Mouse (Mus musculus) midbrain, embryonic 10.5 days (tissue): ENCODE measurements around the gene Rftn2. TPM values are rescaled to one million over a fixed set of nuclear protein-coding genes. Genes with fewer than 3 reads are reported as not detected.

Source experiments
- DNase-seq: peaks from one replicate; pipeline ENCODE4 v3.0.0-alpha.2; 2017; ENCODE audit warnings: low spot score
- H3K27ac ChIP-seq: fragments of 300-500 bp; sonication (generic); replicated peaks from 2 replicates; pipeline ENCODE4 v1.5.1; 2016; ENCODE audit warnings: mild to moderate bottlenecking
- H3K27me3 ChIP-seq: fragments of 300-500 bp; sonication (generic); 2 replicates; pipeline ENCODE4 v1.6.1; 2016; ENCODE audit warnings: low read depth, mild to moderate bottlenecking; ENCODE audit not compliant: poor library complexity, severe bottlenecking
- H3K36me3 ChIP-seq: fragments of 300-500 bp; sonication (generic); 2 replicates; pipeline ENCODE4 v1.6.1; 2016; ENCODE audit warnings: mild to moderate bottlenecking, moderate library complexity
- H3K4me1 ChIP-seq: fragments of 300-500 bp; sonication (generic); 2 replicates; pipeline ENCODE4 v1.6.1; 2016
- H3K4me3 ChIP-seq: fragments of 300-500 bp; sonication (generic); 2 replicates; pipeline ENCODE4 v1.5.1; 2016; ENCODE audit warnings: mild to moderate bottlenecking, moderate library complexity
- H3K9me3 ChIP-seq: fragments of 300-500 bp; sonication (generic); replicated peaks from 2 replicates; pipeline ENCODE4 v1.6.1; 2016; ENCODE audit warnings: mild to moderate bottlenecking
- WGBS: fragments of 180-500 bp; shearing (Covaris S2); methylation state at CpG from one replicate; pipeline ENCODE4 v1.1.7; 2016; 5-methylcytosine and 5-hydroxymethylcytosine counted together
- polyA plus RNA-seq: library from polyadenylated mRNA; unstranded; fragments of >200 nt; fragmentation: Nextera tagmentation; extraction: Ambion mirVana; gene quantifications from 2 replicates; pipeline ENCODE4 v1.2.1, GENCODE M21; 2016

The Rftn2 gene
- polyA plus RNA-seq, 1 experiment from 2014 or later: 5.8 TPM

GRCm38 (mm10) chr1:55158821-55159220 is 67.8 kb downstream of the Rftn2 start:
- Histone ChIP-seq H3K4me3 (no peak overlapping the region), H3K27ac (no peak overlapping the region), H3K36me3 (peaks cover 45% of the 10 kb centered on the region), H3K4me1 (no peaks in the 10 kb centered on the region), H3K27me3 (no peaks in the 10 kb centered on the region), H3K9me3 (no peaks in the 10 kb centered on the region)
- DNase-seq: no peak
- 90% methylated on average over 8 of the region's 8 CpGs for WGBS

GRCm38 (mm10) chr1:55158211-55158610 is 68.4 kb downstream of the Rftn2 start:
- no peaks in the 10 kb centered on the region for H3K27me3 ChIP-seq
- no peak overlapping the region for H3K27ac ChIP-seq
- H3K4me1 ChIP-seq: no peaks in the 10 kb centered on the region
- H3K4me3 ChIP-seq: no peak overlapping the region
- peaks cover 50% of the 10 kb centered on the region for H3K36me3 ChIP-seq
- DNase-seq: no peak
- H3K9me3 ChIP-seq: no peaks in the 10 kb centered on the region
- WGBS: 85% methylated on average over 3 of the region's 3 CpGs

- H3K4me3 ChIP-seq: no peak overlapping the region
- no peaks in the 10 kb centered on the region for H3K4me1 ChIP-seq
- WGBS: 94% methylated on average over 4 of the region's 4 CpGs
- DNase-seq: no peak
- peaks cover 59% of the 10 kb centered on the region for H3K36me3 ChIP-seq
- no peaks in the 10 kb centered on the region for H3K9me3 ChIP-seq
- no peak overlapping the region for H3K27ac ChIP-seq
- H3K27me3 ChIP-seq: no peaks in the 10 kb centered on the region
Observed at GRCm38 (mm10) chr1:55157329-55157728, 69.3 kb downstream of the Rftn2 start.

- Histone ChIP-seq H3K9me3 (no peaks in the 10 kb centered on the region), H3K27me3 (no peaks in the 10 kb centered on the region), H3K27ac (no peak overlapping the region), H3K4me3 (no peak overlapping the region), H3K36me3 (peaks cover 81% of the 10 kb centered on the region), H3K4me1 (no peaks in the 10 kb centered on the region)
- DNase-seq: no peak
- 92% methylated on average over 7 of the region's 7 CpGs for WGBS
Observed at GRCm38 (mm10) chr1:55145556-55145955, 81.0 kb downstream of the Rftn2 start.

GRCm38 (mm10) chr1:55144338-55144737 is 82.2 kb downstream of the Rftn2 start:
- Histone ChIP-seq H3K9me3 (no peaks in the 10 kb centered on the region), H3K4me1 (no peaks in the 10 kb centered on the region), H3K27me3 (no peaks in the 10 kb centered on the region), H3K4me3 (no peak overlapping the region), H3K27ac (no peak overlapping the region), H3K36me3 (peaks cover 81% of the 10 kb centered on the region)
- DNase-seq: no peak
- WGBS: 95% methylated on average over 4 of the region's 4 CpGs

GRCm38 (mm10) chr1:55135846-55136245 is 90.7 kb downstream of the Rftn2 start:
- DNase-seq: no peak
- H3K4me1 ChIP-seq: peaks cover 20% of the 10 kb centered on the region
- no peak overlapping the region for H3K27ac ChIP-seq
- no peaks in the 10 kb centered on the region for H3K27me3 ChIP-seq
- no peaks in the 10 kb centered on the region for H3K9me3 ChIP-seq
- no peak overlapping the region for H3K4me3 ChIP-seq
- H3K36me3 ChIP-seq: peaks cover 64% of the 10 kb centered on the region
- 85% methylated on average over 1 of the region's 1 CpGs for WGBS

GRCm38 (mm10) chr1:55134301-55134700 is 92.3 kb downstream of the Rftn2 start:
- peaks cover 49% of the 10 kb centered on the region for H3K36me3 ChIP-seq
- peaks cover 28% of the 10 kb centered on the region for H3K4me1 ChIP-seq
- WGBS: 96% methylated on average over 3 of the region's 3 CpGs
- H3K4me3 ChIP-seq: no peak overlapping the region
- no peaks in the 10 kb centered on the region for H3K27me3 ChIP-seq
- no peak overlapping the region for H3K27ac ChIP-seq
- no peak for DNase-seq
- H3K9me3 ChIP-seq: no peaks in the 10 kb centered on the region

- H3K4me1 ChIP-seq: peaks cover 28% of the 10 kb centered on the region
- no peak overlapping the region for H3K27ac ChIP-seq
- no peaks in the 10 kb centered on the region for H3K27me3 ChIP-seq
- no peaks in the 10 kb centered on the region for H3K9me3 ChIP-seq
- peaks cover 38% of the 10 kb centered on the region for H3K36me3 ChIP-seq
- WGBS: 76% methylated on average over 2 of the region's 2 CpGs
- DNase-seq: no peak
- H3K4me3 ChIP-seq: no peak overlapping the region
Observed at GRCm38 (mm10) chr1:55133173-55133572, 93.4 kb downstream of the Rftn2 start.

- H3K9me3 ChIP-seq: no peaks in the 10 kb centered on the region
- no peak for DNase-seq
- H3K27ac ChIP-seq: no peak overlapping the region; the same call in 1 of the 2 replicates
- H3K4me3 ChIP-seq: peak overlapping the region; percentile 83
- 76% methylated on average over 4 of the region's 4 CpGs for WGBS
- peaks cover 31% of the 10 kb centered on the region for H3K36me3 ChIP-seq
- H3K4me1 ChIP-seq: peaks cover 28% of the 10 kb centered on the region
- no peaks in the 10 kb centered on the region for H3K27me3 ChIP-seq
Observed at GRCm38 (mm10) chr1:55132308-55132707, 94.3 kb downstream of the Rftn2 start.

GRCm38 (mm10) chr1:55131424-55132014 is 95.1 kb downstream of the Rftn2 start:
- Histone ChIP-seq H3K36me3 (peaks cover 23% of the 10 kb centered on the region), H3K4me3 (peak overlapping the region; percentile 83), H3K27me3 (no peaks in the 10 kb centered on the region), H3K4me1 (peaks cover 28% of the 10 kb centered on the region), H3K9me3 (no peaks in the 10 kb centered on the region), H3K27ac (peak overlapping the region; percentile 98)
- no peak for DNase-seq
- under 1% methylated on average over 47 of the region's 47 CpGs for WGBS

GRCm38 (mm10) chr1:55130943-55131401 is 95.6 kb downstream of the Rftn2 start, which contains the start of gene Mob4:
Mob4 (plus strand) TSS chr1:55131231.
- H3K9me3 ChIP-seq: no peaks in the 10 kb centered on the region
- peaks cover 28% of the 10 kb centered on the region for H3K4me1 ChIP-seq
- no peaks in the 10 kb centered on the region for H3K27me3 ChIP-seq
- peak within 1 kb of the TSS; percentile 83 for H3K4me3 ChIP-seq
- H3K36me3 ChIP-seq: peaks cover 19% of the 10 kb centered on the region
- H3K27ac ChIP-seq: peak within 1 kb of the TSS; percentile 98
- 1% methylated on average over 42 of the region's 42 CpGs for WGBS
- peak; percentile 95 for DNase-seq

- WGBS: 75% methylated on average over 10 of the region's 10 CpGs
- Histone ChIP-seq H3K27ac (peak overlapping the region; percentile 98), H3K4me3 (peak overlapping the region; percentile 83), H3K27me3 (no peaks in the 10 kb centered on the region), H3K4me1 (peaks cover 28% of the 10 kb centered on the region), H3K36me3 (peaks cover 13% of the 10 kb centered on the region), H3K9me3 (no peaks in the 10 kb centered on the region)
- DNase-seq: no peak
Observed at GRCm38 (mm10) chr1:55130190-55130916, 96.2 kb downstream of the Rftn2 start.

GRCm38 (mm10) chr1:55129716-55130115 is 96.9 kb downstream of the Rftn2 start:
- WGBS: 94% methylated on average over 5 of the region's 5 CpGs
- Histone ChIP-seq H3K9me3 (no peaks in the 10 kb centered on the region), H3K27me3 (no peaks in the 10 kb centered on the region), H3K4me1 (peaks cover 28% of the 10 kb centered on the region), H3K36me3 (peaks cover 7% of the 10 kb centered on the region; the same call in 1 of the 2 replicates), H3K27ac (no peak overlapping the region), H3K4me3 (no peak overlapping the region)
- DNase-seq: no peak
